Mouse (Mus musculus) brain, embryonic 14.5 days (tissue): ENCODE measurements around the gene Hps3. TPM values are rescaled to one million over a fixed set of nuclear protein-coding genes. Genes with fewer than 3 reads are reported as not detected.
"Not testable (repeated sequence)": the region's sequence is repeated elsewhere in the genome, so short reads cannot be mapped to it uniquely, and the experiment has no call there.

Experiments used
- DNase-seq: peaks from one replicate; pipeline ENCODE4 v3.0.0-alpha.2; 2011; ENCODE audit warnings: low read depth
- CTCF ChIP-seq: fragments of 200-500 bp; IDR thresholded peaks from 2 replicates; pipeline ENCODE4 v1.5.1; 2012; ENCODE audit warnings: inconsistent platforms, mild to moderate bottlenecking, moderate library complexity, borderline replicate concordance; ENCODE audit not compliant: insufficient read depth, insufficient read length; ENCODE audit errors: extremely low read depth
- POLR2A ChIP-seq: fragments of 200-500 bp; IDR thresholded peaks from 2 replicates; pipeline ENCODE4 v1.6.1; 2012; ENCODE audit warnings: mild to moderate bottlenecking, inconsistent platforms, borderline replicate concordance; ENCODE audit not compliant: poor library complexity, insufficient read depth, insufficient read length, severe bottlenecking; ENCODE audit errors: extremely low read depth
- polyA plus RNA-seq: library from polyadenylated mRNA; depleted of rRNA; stranded (reverse); fragments of >200 nt; gene quantifications from 2 replicates; pipeline ENCODE4 v1.2.3, GENCODE M21; 2012; rRNA removed

Hps3 gene
- polyA plus RNA-seq = 14.6 and 16.4 TPM in 2 replicates

- peak; percentile 62; the same call in 1 of the 2 replicates for TF ChIP-seq POLR2A
- no peak for TF ChIP-seq CTCF
Observed at GRCm38 (mm10) chr3:20034719-20035404, at the start of gene Hps3. Gene Hps3, minus strand, starts transcription at chr3:20035315.

GRCm38 (mm10) chr3:20082161-20082560, 47.0 kb upstream of the Hps3 start:
- TF ChIP-seq POLR2A (no peak), CTCF (no peak)
- DNase-seq = no peak

More at GRCm38 (mm10) chr3:20034719-20035404, at the start of gene Hps3:
- peak; percentile 96 for DNase-seq

- peak; percentile 8 for DNase-seq
- TF ChIP-seq POLR2A = no peak
- TF ChIP-seq CTCF = peak; percentile 17; the same call in 1 of the 2 replicates
Observed at GRCm38 (mm10) chr3:20076145-20077053, 41.3 kb upstream of the Hps3 start.

- peak; percentile 64 for DNase-seq
- no peak for TF ChIP-seq CTCF
- TF ChIP-seq POLR2A = no peak
Observed at GRCm38 (mm10) chr3:20058197-20058541, 23.1 kb upstream of the Hps3 start.

GRCm38 (mm10) chr3:20057306-20058196, 22.4 kb upstream of the Hps3 start, which contains the start of gene Hltf:
Gene Hltf, plus strand, starts transcription at chr3:20057811.
- TF ChIP-seq POLR2A (peak; percentile 43; the same call in 1 of the 2 replicates), CTCF (no peak)
- DNase-seq = peak; percentile 98

GRCm38 (mm10) chr3:20044736-20045135, 9.6 kb upstream of the Hps3 start:
- DNase-seq = not testable (repeated sequence)

- DNase-seq = not testable (repeated sequence)
Observed at GRCm38 (mm10) chr3:20041461-20041860, 6.3 kb upstream of the Hps3 start.

GRCm38 (mm10) chr3:20036069-20036468, 954 bp upstream of the Hps3 start:
- TF ChIP-seq CTCF = no peak
- no peak for TF ChIP-seq POLR2A
- no peak for DNase-seq

- TF ChIP-seq CTCF (no peak), POLR2A (no peak)
- DNase-seq = no peak
Observed at GRCm38 (mm10) chr3:20033761-20034718, 1.1 kb downstream of the Hps3 start.

GRCm38 (mm10) chr3:20030807-20031206, 4.3 kb downstream of the Hps3 start:
- no peak for DNase-seq
- TF ChIP-seq CTCF (no peak), POLR2A (no peak)

- DNase-seq = no peak
- TF ChIP-seq POLR2A = no peak
- TF ChIP-seq CTCF = no peak
Observed at GRCm38 (mm10) chr3:20028640-20029039, 6.5 kb downstream of the Hps3 start.
